Mouse (Mus musculus) olfactory bulb, adult 2 months (tissue): Measurements from ENCODE around the gene Cyp11a1. TPM values are rescaled to one million over a fixed set of nuclear protein-coding genes. Genes with fewer than 3 reads are reported as not detected.

ENCODE experiments used
- H3K27ac ChIP-seq: fragments of 200-500 bp; 2 replicates; pipeline ENCODE4 v1.5.1; 2012; ENCODE audit warnings: low read depth, low read length; ENCODE audit not compliant: insufficient read depth
- H3K4me1 ChIP-seq: fragments of 200-500 bp; 2 replicates; pipeline ENCODE4 v1.6.1; 2012; ENCODE audit warnings: low read length; ENCODE audit not compliant: control insufficient read depth, insufficient read depth
- H3K4me3 ChIP-seq: fragments of 200-500 bp; 2 replicates; pipeline ENCODE4 v1.5.1; 2012; ENCODE audit warnings: mild to moderate bottlenecking, low read depth, low read length, moderate library complexity; ENCODE audit not compliant: insufficient read depth
- CTCF ChIP-seq: fragments of 200-500 bp; IDR thresholded peaks from 2 replicates; pipeline ENCODE4 v1.5.1; 2012; ENCODE audit warnings: low read depth, mild to moderate bottlenecking, low read length, moderate library complexity; ENCODE audit not compliant: insufficient read depth
- POLR2A ChIP-seq: fragments of 200-500 bp; IDR thresholded peaks from 2 replicates; pipeline ENCODE4 v1.6.1; 2012; ENCODE audit warnings: mild to moderate bottlenecking, low read depth, low read length, moderate library complexity; ENCODE audit not compliant: insufficient read depth
- WGBS: fragments of 180-500 bp; shearing (Covaris S2); methylation state at CpG from one replicate; pipeline ENCODE4 v1.1.7; 2018; 5-methylcytosine and 5-hydroxymethylcytosine counted together
- polyA plus RNA-seq: library from polyadenylated mRNA; stranded (reverse); fragments of >200 nt; gene quantifications from 2 replicates; pipeline ENCODE4 v1.2.4, GENCODE M21; 2012; ENCODE audit warnings: low replicate concordance; ENCODE audit not compliant: missing spikeins, insufficient read depth, insufficient read length

The Cyp11a1 gene
- polyA plus RNA-seq, 1 experiment: not detected

- WGBS: 43% methylated on average over 13 of the region's 13 CpGs
- Histone ChIP-seq H3K4me3 (no peak overlapping the region; the same call in 1 of the 2 replicates), H3K27ac (no peak overlapping the region), H3K4me1 (peaks cover 25% of the 10 kb centered on the region)
- TF ChIP-seq POLR2A (no peak), CTCF (no peak)
These were observed 8.6 kb upstream of the Cyp11a1 start for GRCm38 (mm10) chr9:57997511-57998031.

GRCm38 (mm10) chr9:57998032-57998659, 8.1 kb upstream of the Cyp11a1 start:
- WGBS: 3% methylated on average over 20 of the region's 20 CpGs
- peaks cover 20% of the 10 kb centered on the region for H3K4me1 ChIP-seq
- H3K4me3 ChIP-seq: peak overlapping the region; percentile 34
- H3K27ac ChIP-seq: no peak overlapping the region
- TF ChIP-seq CTCF: no peak
- no peak for TF ChIP-seq POLR2A

DNA sequence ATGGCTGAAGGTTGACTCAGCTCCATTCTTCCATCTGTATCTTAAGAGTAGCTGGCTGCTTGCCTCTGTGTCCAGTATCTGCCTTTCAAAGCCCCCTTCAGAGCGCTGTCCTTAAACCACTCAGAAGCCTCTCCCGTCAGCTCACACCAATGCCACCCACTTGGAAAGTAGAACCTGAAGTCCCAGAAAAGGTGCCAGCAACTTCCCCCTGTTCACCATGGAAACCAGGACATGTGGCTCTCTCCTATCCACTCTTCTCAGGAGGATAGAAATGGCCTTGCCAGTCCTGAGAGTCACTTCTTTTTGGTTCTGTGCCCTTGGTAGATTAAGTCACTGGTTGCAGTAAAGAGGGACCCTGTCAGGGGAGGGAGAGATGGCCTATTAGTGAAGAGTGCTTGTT, 7.5 kb upstream of the Cyp11a1 start:
- 44% methylated on average over 2 of the region's 2 CpGs for WGBS
- Histone ChIP-seq H3K27ac (no peak overlapping the region), H3K4me1 (peaks cover 14% of the 10 kb centered on the region), H3K4me3 (no peak overlapping the region)
- TF ChIP-seq POLR2A: no peak
- no peak for TF ChIP-seq CTCF

GRCm38 (mm10) chr9:57999676-58000075, 6.5 kb upstream of the Cyp11a1 start:
- TF ChIP-seq POLR2A (no peak), CTCF (no peak)
- Histone ChIP-seq H3K4me3 (no peak overlapping the region), H3K4me1 (peaks cover 9% of the 10 kb centered on the region; the same call in 1 of the 2 replicates), H3K27ac (no peak overlapping the region)
- WGBS: 54% methylated on average over 2 of the region's 2 CpGs

- no peak overlapping the region for H3K4me3 ChIP-seq
- H3K4me1 ChIP-seq: peaks cover 1% of the 10 kb centered on the region; the same call in 1 of the 2 replicates
- 41% methylated on average over 2 of the region's 2 CpGs for WGBS
- TF ChIP-seq CTCF: no peak
- no peak for TF ChIP-seq POLR2A
- H3K27ac ChIP-seq: no peak overlapping the region
These were observed 2.9 kb upstream of the Cyp11a1 start for GRCm38 (mm10) chr9:58003272-58003671.

GRCm38 (mm10) chr9:58008336-58009014, 2.3 kb downstream of the Cyp11a1 start:
- H3K4me1 ChIP-seq: peaks cover 15% of the 10 kb centered on the region
- WGBS: 63% methylated on average over 12 of the region's 12 CpGs
- no peak overlapping the region for H3K4me3 ChIP-seq
- TF ChIP-seq CTCF: no peak
- TF ChIP-seq POLR2A: no peak
- H3K27ac ChIP-seq: 0 out of 2 replicates have a peak overlapping the region, but pooled peaks have one; percentile 5

GRCm38 (mm10) chr9:58009015-58009362, 2.8 kb downstream of the Cyp11a1 start:
- no peak overlapping the region for H3K4me3 ChIP-seq
- no peak overlapping the region for H3K27ac ChIP-seq
- 13% methylated on average over 6 of the region's 6 CpGs for WGBS
- H3K4me1 ChIP-seq: peaks cover 15% of the 10 kb centered on the region
- no peak for TF ChIP-seq POLR2A
- no peak for TF ChIP-seq CTCF

DNA sequence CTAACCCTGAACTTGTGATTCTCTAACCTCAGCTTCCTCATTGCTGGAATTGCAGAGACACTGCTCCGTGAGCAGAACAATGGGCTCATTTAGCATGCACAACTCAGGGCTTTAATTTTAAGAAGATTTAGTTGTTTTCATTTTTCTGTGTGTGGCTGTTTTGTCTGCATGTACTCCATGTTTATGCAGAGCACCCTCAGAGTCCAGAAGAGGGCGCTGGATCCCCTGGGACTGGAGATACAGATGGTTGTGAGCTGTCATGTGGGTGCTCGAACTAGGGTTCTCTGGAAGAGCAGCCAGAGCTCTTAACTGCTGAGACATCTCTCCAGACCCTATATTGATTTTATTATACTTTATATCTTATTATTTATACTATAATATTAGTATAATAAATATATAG, 3.4 kb downstream of the Cyp11a1 start:
- no peak overlapping the region for H3K4me3 ChIP-seq
- 71% methylated on average over 3 of the region's 3 CpGs for WGBS
- peaks cover 15% of the 10 kb centered on the region for H3K4me1 ChIP-seq
- no peak overlapping the region for H3K27ac ChIP-seq
- no peak for TF ChIP-seq POLR2A
- no peak for TF ChIP-seq CTCF

DNA sequence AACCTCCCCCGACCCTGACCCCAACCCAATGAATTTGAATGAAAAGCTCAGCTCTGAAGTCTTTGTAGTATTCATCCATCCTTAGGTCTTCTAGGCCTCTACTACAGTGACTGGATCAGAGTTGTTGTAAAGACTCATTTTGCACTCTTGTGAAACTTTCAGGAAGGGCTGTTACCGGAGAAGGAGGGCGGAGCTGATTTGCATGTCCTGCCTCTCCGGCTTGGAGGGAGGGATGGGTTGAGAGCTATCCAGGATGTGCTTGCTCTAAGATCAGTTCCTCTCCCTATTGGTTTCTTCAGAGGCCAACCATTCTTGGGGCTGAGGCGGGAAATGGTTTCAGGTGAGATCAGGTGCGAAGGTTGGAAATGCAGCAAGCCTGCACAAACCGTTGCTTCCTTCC, 4.8 kb downstream of the Cyp11a1 start:
- 79% methylated on average over 7 of the region's 7 CpGs for WGBS
- Histone ChIP-seq H3K4me3 (no peak overlapping the region), H3K4me1 (peaks cover 15% of the 10 kb centered on the region), H3K27ac (no peak overlapping the region)
- TF ChIP-seq CTCF (no peak), POLR2A (no peak)

DNA sequence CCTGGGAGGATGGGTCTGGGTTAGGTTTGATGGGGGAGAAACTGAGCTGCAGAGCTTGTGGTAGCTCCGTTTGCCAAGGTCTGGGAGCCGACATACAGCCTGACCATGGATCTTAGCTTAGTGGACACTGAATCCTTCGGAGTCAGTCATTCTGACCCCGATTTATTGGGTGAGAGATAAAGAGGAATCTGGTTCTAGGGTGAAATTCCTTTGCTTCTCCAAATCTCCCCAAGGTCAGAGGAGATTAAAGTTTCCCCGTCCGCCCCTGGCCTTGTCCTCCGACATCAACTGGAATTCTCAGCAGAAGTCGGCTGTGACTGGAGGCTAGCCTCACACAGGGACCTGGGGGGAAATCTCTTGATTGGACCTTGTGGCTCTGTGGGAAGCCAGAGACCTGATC, 5.3 kb downstream of the Cyp11a1 start:
- peaks cover 15% of the 10 kb centered on the region for H3K4me1 ChIP-seq
- no peak overlapping the region for H3K4me3 ChIP-seq
- TF ChIP-seq CTCF (no peak), POLR2A (no peak)
- no peak overlapping the region for H3K27ac ChIP-seq
- WGBS: 95% methylated on average over 8 of the region's 8 CpGs
